Mouse (Mus musculus) ES-E14 (cell line): Measurements from ENCODE around the gene Btrc.

ENCODE experiments used
- CHD2 ChIP-seq: IDR thresholded peaks from 2 replicates; pipeline ENCODE4 v1.6.1; 2014; ENCODE audit warnings: mild to moderate bottlenecking, low read depth, low read length, inconsistent platforms
- ZC3H11A ChIP-seq: IDR thresholded peaks from 2 replicates; pipeline ENCODE4 v1.6.1; 2012; ENCODE audit warnings: low read depth, mild to moderate bottlenecking, inconsistent platforms, low read length, borderline replicate concordance
- ZNF384 ChIP-seq: IDR thresholded peaks from 2 replicates; pipeline ENCODE4 v1.6.1; 2012; ENCODE audit warnings: low read depth, low read length, inconsistent platforms

DNA sequence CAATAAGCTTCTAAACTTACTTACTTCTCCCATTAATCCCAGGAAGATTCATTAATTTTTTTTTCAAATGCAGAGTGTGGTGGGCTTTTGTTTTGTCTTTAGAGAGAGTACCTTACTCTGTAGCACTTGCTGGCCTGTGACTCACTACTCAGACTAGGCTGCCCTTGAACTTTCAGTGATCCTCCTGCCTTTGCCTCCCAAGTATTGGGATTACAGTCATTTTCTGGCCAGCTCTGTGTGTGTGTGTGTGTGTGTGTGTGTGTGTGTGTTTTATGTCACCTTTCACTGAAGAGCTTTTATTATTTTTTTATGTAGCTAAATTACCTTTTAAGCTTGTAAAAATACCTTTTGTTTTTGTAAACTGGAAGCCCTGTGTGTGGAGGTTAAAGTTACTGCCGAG, 84.4 kb downstream of the Btrc start:
- TF ChIP-seq ZNF384 (no peak), ZC3H11A (no peak), CHD2 (no peak)
